Mouse (Mus musculus): Measurements from ENCODE around the gene Csnk2a1.

- no peak for TF ChIP-seq POLR2A (IDR thresholded peaks at IDR 0.05; ENCODE audit: low read depth, low read length)
- TF ChIP-seq CTCF (IDR thresholded peaks at IDR 0.05; ENCODE audit: extremely low read depth, insufficient read length, insufficient replicate concordance, low read depth, low read length) = no peak
Observed at GRCm38 (mm10) chr2:152281407-152281806, 54.8 kb downstream of the Csnk2a1 start.
